Mouse (Mus musculus): ENCODE data around the gene Npnt. TPM values are rescaled to one million over a fixed set of nuclear protein-coding genes. Genes with fewer than 3 reads are reported as not detected.
A peak's percentile ranks its signal among the peaks of the same experiment; 100 is the strongest.

Gene Npnt
- polyA plus RNA-seq, 2 experiments, result 0.90 to 1.0 TPM

- TF ChIP-seq CTCF (IDR thresholded peaks at IDR 0.05; ENCODE audit: low read depth), result no peak
- no peak for TF ChIP-seq EP300 (IDR thresholded peaks at IDR 0.05; ENCODE audit: low read depth)
- H3K9ac ChIP-seq (replicated peaks), result no peak overlapping the region
- no peak overlapping the region for H3K4me3 ChIP-seq (ENCODE audit: insufficient read depth in 1 of 2, low read depth in 2 of 2, low read length in 2 of 2)
- H3K4me2 ChIP-seq (ENCODE audit: low read depth), result no peak overlapping the region
- H3K9me3 ChIP-seq (ENCODE audit: control insufficient read depth, low read length), result no peaks in the 10 kb centered on the region
- no peaks in the 10 kb centered on the region for H3K36me3 ChIP-seq (replicated peaks; ENCODE audit: control insufficient read depth, insufficient read depth, low read depth)
- H3K27ac ChIP-seq, result no peak overlapping the region
- WGBS (ENCODE audit: insufficient replicate concordance), result 63% methylated on average over 3 of the region's 3 CpGs
- DNase-seq (ENCODE audit: low read depth in 3 of 3, low spot score in 3 of 3), result no peak
- H3K4me1 ChIP-seq (replicated peaks; ENCODE audit: control insufficient read depth in 2 of 2, insufficient read depth in 2 of 2, low read length in 1 of 2), result no peaks in the 10 kb centered on the region
- no peak for ATAC-seq (ENCODE audit: insufficient read depth)
- H3K27me3 ChIP-seq (ENCODE audit: control insufficient read depth, insufficient read depth, low read length), result no peaks in the 10 kb centered on the region
Measured at GRCm38 (mm10) chr3:132919798-132920197, 30.3 kb downstream of the Npnt start.

- DNase-seq (ENCODE audit: low read depth in 3 of 3, low spot score in 3 of 3) (no peak), ATAC-seq (ENCODE audit: insufficient read depth) (no peak)
- H3K27ac ChIP-seq, result no peak overlapping the region
- H3K4me1 ChIP-seq (replicated peaks; ENCODE audit: control insufficient read depth in 2 of 2, insufficient read depth in 2 of 2, low read length in 1 of 2), result no peaks in the 10 kb centered on the region
- H3K4me3 ChIP-seq (ENCODE audit: insufficient read depth in 1 of 2, low read depth in 2 of 2, low read length in 2 of 2), result no peak overlapping the region
- WGBS (ENCODE audit: insufficient replicate concordance), result 64% methylated on average over 11 of the region's 11 CpGs
- TF ChIP-seq CTCF (IDR thresholded peaks at IDR 0.05; ENCODE audit: low read depth) (no peak), EP300 (IDR thresholded peaks at IDR 0.05; ENCODE audit: low read depth) (no peak)
- H3K4me2 ChIP-seq (ENCODE audit: low read depth), result no peak overlapping the region
- no peaks in the 10 kb centered on the region for H3K36me3 ChIP-seq (replicated peaks; ENCODE audit: control insufficient read depth, insufficient read depth, low read depth)
- H3K9ac ChIP-seq (replicated peaks), result no peak overlapping the region
- no peaks in the 10 kb centered on the region for H3K9me3 ChIP-seq (ENCODE audit: control insufficient read depth, low read length)
- H3K27me3 ChIP-seq (ENCODE audit: control insufficient read depth, insufficient read depth, low read length), result no peaks in the 10 kb centered on the region
Measured at GRCm38 (mm10) chr3:132919240-132919639, 30.9 kb downstream of the Npnt start.

GRCm38 (mm10) chr3:132917356-132918090, 32.6 kb downstream of the Npnt start:
- peak in 2 of 3 experiments; percentile 3 to 4 for DNase-seq (ENCODE audit: low read depth in 3 of 3, low spot score in 3 of 3)
- no peak overlapping the region for H3K4me3 ChIP-seq (ENCODE audit: insufficient read depth in 1 of 2, low read depth in 2 of 2, low read length in 2 of 2)
- no peak overlapping the region for H3K9ac ChIP-seq (replicated peaks)
- H3K27me3 ChIP-seq (ENCODE audit: control insufficient read depth, insufficient read depth, low read length), result no peaks in the 10 kb centered on the region
- no peaks in the 10 kb centered on the region for H3K4me1 ChIP-seq (replicated peaks; ENCODE audit: control insufficient read depth in 2 of 2, insufficient read depth in 2 of 2, low read length in 1 of 2)
- ATAC-seq (ENCODE audit: insufficient read depth), result no peak
- no peaks in the 10 kb centered on the region for H3K36me3 ChIP-seq (replicated peaks; ENCODE audit: control insufficient read depth, insufficient read depth, low read depth)
- TF ChIP-seq EP300 (IDR thresholded peaks at IDR 0.05; ENCODE audit: low read depth), result no peak
- TF ChIP-seq CTCF (IDR thresholded peaks at IDR 0.05; ENCODE audit: low read depth), result no peak
- no peak overlapping the region for H3K4me2 ChIP-seq (ENCODE audit: low read depth)
- no peak overlapping the region for H3K27ac ChIP-seq
- WGBS (ENCODE audit: insufficient replicate concordance), result 67% methylated on average over 9 of the region's 9 CpGs
- H3K9me3 ChIP-seq (ENCODE audit: control insufficient read depth, low read length), result no peaks in the 10 kb centered on the region

GRCm38 (mm10) chr3:132915661-132916060, 34.4 kb downstream of the Npnt start:
- Histone ChIP-seq H3K9me3 (ENCODE audit: control insufficient read depth, low read length) (no peaks in the 10 kb centered on the region), H3K27me3 (ENCODE audit: control insufficient read depth, insufficient read depth, low read length) (no peaks in the 10 kb centered on the region), H3K4me2 (ENCODE audit: low read depth) (no peak overlapping the region), H3K9ac (replicated peaks) (no peak overlapping the region), H3K36me3 (replicated peaks; ENCODE audit: control insufficient read depth, insufficient read depth, low read depth) (no peaks in the 10 kb centered on the region), H3K4me1 (replicated peaks; ENCODE audit: control insufficient read depth in 2 of 2, insufficient read depth in 2 of 2, low read length in 1 of 2) (no peaks in the 10 kb centered on the region), H3K4me3 (ENCODE audit: insufficient read depth in 1 of 2, low read depth in 2 of 2, low read length in 2 of 2) (no peak overlapping the region), H3K27ac (no peak overlapping the region)
- DNase-seq (ENCODE audit: low read depth in 3 of 3, low spot score in 3 of 3) (no peak), ATAC-seq (ENCODE audit: insufficient read depth) (no peak)
- 66% methylated on average over 9 of the region's 9 CpGs for WGBS (ENCODE audit: insufficient replicate concordance)
- TF ChIP-seq CTCF (IDR thresholded peaks at IDR 0.05; ENCODE audit: low read depth) (no peak), EP300 (IDR thresholded peaks at IDR 0.05; ENCODE audit: low read depth) (no peak)

GRCm38 (mm10) chr3:132912420-132912819, 37.7 kb downstream of the Npnt start:
- ATAC-seq (ENCODE audit: insufficient read depth) (no peak), DNase-seq (ENCODE audit: low read depth in 3 of 3, low spot score in 3 of 3) (no peak)
- Histone ChIP-seq H3K9ac (replicated peaks) (no peak overlapping the region), H3K4me3 (ENCODE audit: insufficient read depth in 1 of 2, low read depth in 2 of 2, low read length in 2 of 2) (no peak overlapping the region), H3K36me3 (replicated peaks; ENCODE audit: control insufficient read depth, insufficient read depth, low read depth) (no peaks in the 10 kb centered on the region), H3K4me1 (replicated peaks; ENCODE audit: control insufficient read depth in 2 of 2, insufficient read depth in 2 of 2, low read length in 1 of 2) (no peaks in the 10 kb centered on the region), H3K27ac (no peak overlapping the region), H3K4me2 (ENCODE audit: low read depth) (no peak overlapping the region), H3K27me3 (ENCODE audit: control insufficient read depth, insufficient read depth, low read length) (no peaks in the 10 kb centered on the region), H3K9me3 (ENCODE audit: control insufficient read depth, low read length) (no peaks in the 10 kb centered on the region)
- no peak for TF ChIP-seq EP300 (IDR thresholded peaks at IDR 0.05; ENCODE audit: low read depth)
- no peak for TF ChIP-seq CTCF (IDR thresholded peaks at IDR 0.05; ENCODE audit: low read depth)
- WGBS (ENCODE audit: insufficient replicate concordance), result 65% methylated on average over 2 of the region's 2 CpGs

Data from liver, embryonic 14.5 days (tissue).